Mouse (Mus musculus) retina, postnatal 1 day (tissue): ENCODE results near the gene Sept1.

Experiments used
- DNase-seq: peaks from one replicate; pipeline ENCODE4 v3.0.0-alpha.2; 2012

Gene Sept1

DNA sequence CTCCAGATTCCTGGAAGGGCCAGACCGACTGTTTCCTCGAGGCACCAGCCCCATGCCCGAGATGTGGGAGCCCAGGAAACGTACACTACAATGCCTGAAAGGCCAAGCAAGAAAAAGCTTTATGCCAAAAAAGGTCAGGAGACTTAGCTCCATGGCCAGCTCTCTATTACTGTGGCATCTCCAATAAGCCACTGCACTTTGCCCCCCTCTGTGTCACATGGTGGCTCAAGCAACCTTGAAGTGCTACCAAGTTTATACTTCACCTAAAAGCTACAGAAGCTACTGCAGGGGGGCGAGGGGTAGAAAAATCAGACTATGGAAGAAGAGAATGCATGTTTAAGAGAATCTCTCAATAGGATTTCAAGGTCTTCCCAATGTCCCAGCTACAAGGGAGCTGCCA lies 39.9 kb downstream of the Sept1 start:
- DNase-seq: no peak

DNA sequence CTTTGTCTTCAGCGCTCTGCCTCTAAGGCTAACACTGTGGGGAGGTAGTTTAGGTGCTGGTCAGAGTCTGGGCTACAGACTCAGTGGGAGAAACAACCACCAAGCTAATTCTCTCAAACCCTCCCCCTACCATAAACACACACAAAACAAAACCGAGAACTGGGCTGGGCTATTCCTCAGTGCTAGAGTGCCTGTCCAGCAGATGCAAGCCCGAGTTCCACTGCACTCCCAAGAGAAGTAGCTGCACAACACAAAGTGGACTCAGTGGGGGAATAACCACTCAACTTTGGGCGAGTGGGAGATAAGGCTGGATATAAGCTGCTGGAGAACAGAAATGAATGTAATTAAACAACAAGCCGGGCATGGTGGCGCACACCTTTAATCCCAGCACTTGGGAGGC lies 42.3 kb downstream of the Sept1 start:
- no peak for DNase-seq

GRCm38 (mm10) chr7:127188305-127189276 lies 44.3 kb downstream of the Sept1 start:
- no peak for DNase-seq

DNA sequence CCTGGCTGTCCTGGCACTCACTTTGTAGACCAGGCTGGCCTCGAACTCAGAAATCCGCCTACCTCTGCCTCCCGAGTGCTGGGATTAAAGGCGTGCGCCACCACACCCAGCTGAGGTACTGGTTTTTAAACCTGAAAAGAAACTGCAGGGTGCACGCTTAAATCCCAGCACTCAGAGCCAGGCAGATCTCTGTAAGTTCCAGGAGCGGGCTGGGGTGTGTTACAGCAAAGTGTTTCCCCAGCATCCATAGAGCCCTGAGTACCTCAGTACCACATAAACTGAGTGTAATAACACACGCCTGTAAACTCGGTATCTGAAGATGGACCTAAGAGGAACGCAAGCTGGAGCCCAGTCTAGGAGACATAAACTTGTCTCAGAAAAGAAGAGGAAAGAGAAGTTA lies 45.6 kb downstream of the Sept1 start:
- no peak for DNase-seq

DNA sequence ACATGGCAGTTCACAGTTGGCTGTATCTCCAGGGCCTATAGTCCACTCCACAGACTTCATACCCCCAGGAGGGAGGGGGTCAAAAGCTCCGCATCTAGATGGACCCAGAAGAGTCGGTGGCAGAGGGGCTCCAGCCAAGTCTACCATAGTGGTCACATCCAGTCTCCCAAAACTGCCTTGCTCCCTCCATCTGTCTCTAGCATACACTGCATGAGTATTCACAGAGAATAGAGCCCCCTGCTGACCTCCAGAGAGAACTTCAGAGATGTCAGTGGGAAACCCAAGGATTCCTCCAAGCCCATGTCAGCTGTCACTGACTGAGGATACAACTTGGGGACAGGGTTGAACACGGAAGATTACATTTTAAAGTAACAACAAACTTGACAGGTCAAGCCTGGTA lies 47.3 kb downstream of the Sept1 start:
- DNase-seq: peak; percentile 50

- no peak for DNase-seq
These were observed 48.2 kb downstream of the Sept1 start for GRCm38 (mm10) chr7:127184720-127185119.

DNA sequence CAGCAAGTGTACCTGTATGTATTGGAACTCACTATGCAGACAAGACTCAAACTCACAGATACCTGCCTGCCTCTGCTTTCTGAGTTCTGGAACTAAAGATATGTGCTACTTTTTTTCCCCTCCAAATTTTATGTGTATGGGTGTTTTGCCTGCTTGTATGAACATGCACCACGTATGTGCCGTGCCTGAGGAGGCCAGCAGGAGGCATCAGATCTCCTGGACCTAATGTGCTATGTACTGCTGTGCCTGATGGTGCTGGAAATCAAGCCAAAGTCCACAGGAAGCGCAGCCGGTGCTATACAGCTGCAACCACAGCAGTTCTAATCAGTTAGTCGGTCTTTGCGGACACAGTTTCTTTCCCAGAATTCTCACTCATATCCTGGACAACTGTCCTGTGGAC lies 49.1 kb downstream of the Sept1 start:
- DNase-seq: peak; percentile 4

- no peak for DNase-seq
These were observed 49.6 kb downstream of the Sept1 start for GRCm38 (mm10) chr7:127183345-127183744.

DNA sequence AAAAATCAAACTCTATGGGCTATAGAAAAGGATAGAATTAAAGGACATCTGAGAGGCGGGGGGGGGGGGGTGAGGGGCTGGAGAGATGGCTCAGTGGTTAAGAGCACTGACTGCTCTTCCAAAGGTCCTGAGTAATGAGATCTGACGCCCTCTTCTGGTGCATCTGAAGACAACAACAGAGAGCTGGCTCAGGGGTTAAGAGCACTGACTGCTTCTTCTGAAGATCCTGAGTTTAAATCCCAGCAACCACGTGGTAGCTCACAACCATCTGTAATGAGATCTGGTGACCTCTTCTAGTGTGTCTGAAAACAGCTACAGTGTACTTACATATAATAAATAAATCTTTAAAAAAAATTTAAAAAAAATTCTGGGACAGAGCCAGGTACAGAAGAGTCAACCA lies 51.2 kb downstream of the Sept1 start:
- peak; percentile 11 for DNase-seq

DNA sequence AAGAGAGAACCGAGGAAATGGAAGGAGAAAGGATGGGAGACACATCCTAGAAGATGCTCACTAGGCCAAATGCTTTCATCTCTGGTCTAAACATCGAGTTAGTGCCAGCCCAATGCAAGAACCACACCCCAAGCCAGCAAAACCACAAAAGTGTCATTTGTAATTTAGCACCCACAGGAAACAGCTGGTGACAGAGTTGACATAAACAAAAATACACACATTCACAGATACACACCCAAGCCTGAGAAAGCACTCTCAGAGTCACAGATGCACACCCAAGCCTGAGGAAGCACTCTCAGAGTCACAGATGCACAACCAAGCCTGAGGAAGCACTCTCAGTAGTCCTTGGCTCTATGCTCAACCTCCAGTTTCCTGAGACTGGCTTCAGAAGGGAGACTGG lies 52.1 kb downstream of the Sept1 start:
- no peak for DNase-seq

- DNase-seq: peak; percentile 9
These were observed 56.0 kb downstream of the Sept1 start for GRCm38 (mm10) chr7:127176937-127177336.

DNA sequence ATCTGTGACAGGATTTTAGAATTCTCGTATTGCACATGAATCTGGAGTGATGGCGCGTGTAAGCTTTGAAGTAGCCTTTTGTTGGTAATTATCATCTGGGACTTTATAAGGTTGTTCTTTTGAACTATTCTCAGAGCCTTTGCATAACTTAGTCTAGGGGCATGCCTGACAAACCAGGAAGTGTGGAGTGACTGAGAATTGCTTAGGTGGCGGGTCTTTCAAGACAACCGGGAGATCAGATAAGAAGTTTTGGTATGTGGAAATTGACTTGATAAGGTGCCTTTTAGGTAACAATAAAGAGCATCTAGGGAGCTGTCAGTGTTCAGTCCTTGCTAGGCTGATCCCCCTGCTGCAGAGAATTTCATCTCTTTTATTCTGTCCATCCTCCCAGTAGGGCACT lies 66.4 kb downstream of the Sept1 start:
- no peak for DNase-seq

GRCm38 (mm10) chr7:127165607-127166493 lies 67.1 kb downstream of the Sept1 start:
- no peak for DNase-seq
